Mouse (Mus musculus): ENCODE measurements around the gene Crot.

GRCm38 (mm10) chr5:8955544-8955943 is 41.6 kb downstream of the Crot start:
- TF ChIP-seq CTCF (IDR thresholded peaks at IDR 0.05 in 2 of 3, conservative IDR thresholded peaks at IDR 0.05 in 1 of 3; ENCODE audit: control insufficient read depth in 1 of 3, insufficient read depth in 1 of 3, low read depth in 2 of 3, low read length in 3 of 3, poor library complexity in 1 of 3, severe bottlenecking in 1 of 3) (no peak), TCF12 (IDR thresholded peaks at IDR 0.05; ENCODE audit: low read depth, low read length) (no peak), TAL1 (IDR thresholded peaks at IDR 0.05; ENCODE audit: low read length) (no peak), UBTF (IDR thresholded peaks at IDR 0.05; ENCODE audit: borderline replicate concordance, insufficient read depth, low read depth, low read length) (no peak), POLR2A (IDR thresholded peaks at IDR 0.05; ENCODE audit: control insufficient read depth in 1 of 2, insufficient read depth in 1 of 2, low read depth in 1 of 2, low read length in 2 of 2, poor library complexity in 1 of 2) (no peak), EP300 (IDR thresholded peaks at IDR 0.05; ENCODE audit: low read depth in 1 of 2, low read length in 2 of 2) (no peak), BHLHE40 (IDR thresholded peaks at IDR 0.05; ENCODE audit: borderline replicate concordance, low read depth, low read length) (no peak)

Measured in MEL (cell line).